Mouse (Mus musculus) liver, embryonic 16.5 days (tissue): ENCODE measurements at regions not wholly inside any gene's neighbourhood (a gene's known extent, or its start where the extent isn't known, plus 50 kb on each side); places are given as distances from the start of the nearest gene placed in this dataset.

Experiments used
- ATAC-seq: fragments of 200-750 bp; cut with Nextera tagmentation; 2 replicates; pipeline ENCODE4 v1.8.0; 2017; ENCODE audit warnings: low read depth, mild to moderate bottlenecking, moderate number of reproducible peaks, moderate library complexity
- H3K27ac ChIP-seq: fragments of 300-500 bp; sonication (generic); 2 replicates; pipeline ENCODE4 v1.5.1; 2014; ENCODE audit warnings: mild to moderate bottlenecking, low read length
- H3K27me3 ChIP-seq: fragments of 300-500 bp; sonication (generic); 2 replicates; pipeline ENCODE4 v1.6.1; 2014; ENCODE audit warnings: low read depth, low read length, mixed read lengths; ENCODE audit not compliant: control insufficient read depth, insufficient read depth
- H3K36me3 ChIP-seq: fragments of 300-500 bp; sonication (generic); 2 replicates; pipeline ENCODE4 v1.6.1; 2014; ENCODE audit warnings: mild to moderate bottlenecking; ENCODE audit not compliant: control insufficient read depth, insufficient read depth
- H3K4me1 ChIP-seq: fragments of 300-500 bp; sonication (generic); 2 replicates; pipeline ENCODE4 v1.6.1; 2014; ENCODE audit warnings: low read depth, low read length, mixed read lengths; ENCODE audit not compliant: control insufficient read depth
- H3K4me2 ChIP-seq: fragments of 300-500 bp; sonication (generic); 2 replicates; pipeline ENCODE4 v1.6.1; 2014; ENCODE audit warnings: low read depth, low read length, mixed read lengths
- H3K4me3 ChIP-seq: fragments of 300-500 bp; sonication (generic); 2 replicates; pipeline ENCODE4 v1.5.1; 2014; ENCODE audit warnings: low read depth, mild to moderate bottlenecking, low read length
- H3K9ac ChIP-seq: fragments of 300-500 bp; sonication (generic); 2 replicates; pipeline ENCODE4 v1.6.1; 2014; ENCODE audit warnings: low read depth, low read length
- H3K9me3 ChIP-seq: fragments of 300-500 bp; sonication (generic); replicated peaks from 2 replicates; pipeline ENCODE4 v1.6.1; 2016; ENCODE audit warnings: low read length; ENCODE audit not compliant: control insufficient read depth
- WGBS: fragments of 180-500 bp; shearing (Covaris S2); extraction: QIAGEN DNeasy Blood & Tissue Kit; methylation state at CpG from one replicate; pipeline ENCODE4 v1.1.7; 2014; ENCODE audit not compliant: insufficient replicate concordance; 5-methylcytosine and 5-hydroxymethylcytosine counted together

DNA sequence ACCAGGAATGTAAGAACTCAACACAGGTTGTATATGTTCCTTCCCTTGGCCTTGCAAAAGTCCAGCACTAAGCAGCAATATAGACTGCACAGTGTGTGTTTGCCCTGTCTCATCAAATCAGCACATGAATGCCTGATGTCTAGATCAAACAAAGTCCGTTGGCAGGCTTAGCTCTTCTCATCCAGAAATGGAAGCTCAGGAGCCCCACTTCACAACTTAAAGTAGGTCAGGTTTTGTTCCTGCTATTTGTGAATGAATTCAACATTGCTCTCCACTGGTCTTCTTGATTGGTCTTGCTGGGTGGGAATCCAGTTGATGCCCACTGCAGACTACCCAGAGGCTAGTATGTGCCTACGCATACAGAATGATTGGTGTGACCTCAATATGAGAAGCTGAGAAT lies 80.8 kb upstream of the Trib2 start:
- no peak for ATAC-seq
- H3K4me3 ChIP-seq, result no peak overlapping the region
- H3K4me2 ChIP-seq, result no peak overlapping the region
- H3K9me3 ChIP-seq, result no peaks in the 10 kb centered on the region
- WGBS, result 64% methylated on average over 2 of the region's 2 CpGs
- no peaks in the 10 kb centered on the region for H3K36me3 ChIP-seq
- no peaks in the 10 kb centered on the region for H3K4me1 ChIP-seq
- H3K27me3 ChIP-seq, result no peaks in the 10 kb centered on the region
- H3K27ac ChIP-seq, result no peak overlapping the region
- H3K9ac ChIP-seq, result no peak overlapping the region

DNA sequence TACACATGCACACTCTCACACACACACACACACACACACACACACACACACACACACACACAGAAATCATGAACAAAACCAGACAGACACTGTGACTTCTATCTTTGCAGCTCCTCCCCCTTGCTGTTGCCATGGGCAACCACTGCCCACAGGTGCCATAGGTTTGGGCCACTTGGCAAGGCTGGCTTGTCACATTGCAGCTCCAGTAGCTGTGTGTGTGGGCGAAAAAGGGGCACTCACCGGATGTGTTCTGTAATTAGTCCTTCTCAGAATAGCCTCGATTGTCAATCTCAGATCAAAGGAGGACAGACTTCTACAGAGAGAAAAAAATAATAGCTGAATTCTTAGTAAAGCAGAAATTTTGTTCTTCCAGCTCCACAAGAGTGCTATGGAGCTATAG lies 79.8 kb upstream of the Trib2 start:
- H3K27ac ChIP-seq, result no peak overlapping the region
- 52% methylated on average over 3 of the region's 3 CpGs for WGBS
- H3K4me3 ChIP-seq, result no peak overlapping the region
- ATAC-seq, result no peak
- H3K4me1 ChIP-seq, result no peaks in the 10 kb centered on the region
- no peaks in the 10 kb centered on the region for H3K36me3 ChIP-seq
- H3K9me3 ChIP-seq, result no peaks in the 10 kb centered on the region
- no peak overlapping the region for H3K9ac ChIP-seq
- H3K4me2 ChIP-seq, result no peak overlapping the region
- H3K27me3 ChIP-seq, result no peaks in the 10 kb centered on the region

GRCm38 (mm10) chr12:15895215-15895614 lies 78.5 kb upstream of the Trib2 start:
- WGBS, result 19% methylated on average over 2 of the region's 2 CpGs

GRCm38 (mm10) chr12:15890591-15890990 lies 73.9 kb upstream of the Trib2 start:
- H3K27ac ChIP-seq, result no peak overlapping the region
- no peaks in the 10 kb centered on the region for H3K36me3 ChIP-seq
- H3K4me2 ChIP-seq, result no peak overlapping the region
- ATAC-seq, result no peak
- H3K27me3 ChIP-seq, result no peaks in the 10 kb centered on the region
- no peak overlapping the region for H3K9ac ChIP-seq
- H3K4me1 ChIP-seq, result no peaks in the 10 kb centered on the region
- H3K9me3 ChIP-seq, result no peaks in the 10 kb centered on the region
- H3K4me3 ChIP-seq, result no peak overlapping the region
- 61% methylated on average over 1 of the region's 1 CpGs for WGBS

More at GRCm38 (mm10) chr12:15895215-15895614, 78.5 kb upstream of the Trib2 start:
- no peak overlapping the region for H3K9ac ChIP-seq
- ATAC-seq, result no peak
- no peaks in the 10 kb centered on the region for H3K36me3 ChIP-seq
- H3K4me1 ChIP-seq, result no peaks in the 10 kb centered on the region
- no peaks in the 10 kb centered on the region for H3K9me3 ChIP-seq
- no peak overlapping the region for H3K4me3 ChIP-seq
- no peak overlapping the region for H3K27ac ChIP-seq
- H3K27me3 ChIP-seq, result no peaks in the 10 kb centered on the region
- H3K4me2 ChIP-seq, result no peak overlapping the region

DNA sequence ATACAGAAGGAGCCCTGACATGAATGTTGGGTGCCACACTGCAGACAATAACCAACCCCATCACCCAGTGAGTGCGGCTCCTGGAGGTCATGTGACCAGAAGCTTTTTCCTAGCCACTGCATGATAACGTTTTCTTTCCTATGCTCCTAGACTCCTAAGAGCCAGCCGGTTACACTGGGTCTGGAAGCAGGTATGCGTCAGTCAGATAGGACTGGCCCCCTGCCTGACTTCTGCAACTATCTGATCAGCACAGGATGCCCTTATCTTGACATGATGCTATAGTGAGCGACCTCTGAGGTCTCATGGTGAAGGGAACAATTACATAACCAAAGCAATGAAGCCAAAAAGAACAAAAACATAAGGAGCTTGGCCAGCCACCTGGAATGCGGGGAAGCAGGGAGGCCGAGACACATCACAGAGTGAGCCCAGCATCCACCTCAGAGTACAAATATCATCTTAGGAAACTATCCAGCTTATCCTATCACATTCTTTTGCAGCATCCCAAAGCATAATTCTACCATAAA lies 63.2 kb upstream of the Trib2 start:
- Histone ChIP-seq H3K9me3 (no peaks in the 10 kb centered on the region), H3K27me3 (no peaks in the 10 kb centered on the region), H3K36me3 (no peaks in the 10 kb centered on the region), H3K4me2 (no peak overlapping the region), H3K27ac (no peak overlapping the region), H3K4me1 (no peaks in the 10 kb centered on the region), H3K4me3 (no peak overlapping the region), H3K9ac (no peak overlapping the region)
- 38% methylated on average over 7 of the region's 7 CpGs for WGBS
- ATAC-seq, result no peak
